Comparison of ENCODE assay signal across 20 mouse cellular contexts in genomic region chr1:149103396-149103795, GRCm38 (mm10).
DNase-seq lines count a peak whose midpoint lies in the region.
"Had no signal": no experiment of that assay in that cellular context is flagged by ENCODE, and none has a peak within 500 bp of the region (broad histone marks: within the 10 kb centered on the region; RNA-seq: fewer than 3 reads in every experiment).

No protein-coding gene starts in this region.

- peak; percentile 2 to 4 for DNase-seq in cerebellum, postnatal 10 days
- no peak for DNase-seq in cerebellum, adult 18-20 months
- DNase-seq in layer of hippocampus, adult 8-10 months (ENCODE audit: low spot score in 2 of 2): peak; percentile 5 to 7
- DNase-seq in layer of hippocampus, adult 11-12 months (ENCODE audit: low spot score): no peak
- peak; percentile 8 for DNase-seq in right cerebral cortex, postnatal 25 days
- no peak for DNase-seq in right cerebral cortex, postnatal 14 days
- DNase-seq in thymus, postnatal 4 days: no peak
- DNase-seq: adrenal gland, postnatal 25 days; cerebellum, adult 8-10 months; cerebellum, postnatal 36 days; gastrocnemius, adult 2 months; gastrocnemius, postnatal 36 days; heart, adult 18-20 months; heart, postnatal 36 days; kidney, adult 8-10 months; kidney, postnatal 4 days; left cerebral cortex, postnatal 4 days; liver, embryonic 13.5 days; lung, adult 18-20 months; lung, postnatal 10 days had no signal

Comparison
In these comparisons a context has a peak if more than half of its experiments do, and no peak if none do; other contexts are left out.
1. DNase-seq: peak in cerebellum, postnatal 10 days (2 of 2), layer of hippocampus, adult 8-10 months (2 of 2) and right cerebral cortex, postnatal 25 days (single experiment); none in cerebellum, adult 18-20 months (0 of 2), layer of hippocampus, adult 11-12 months (single experiment), right cerebral cortex, postnatal 14 days (single experiment) and thymus, postnatal 4 days (single experiment).